Mouse (Mus musculus): ENCODE results near the gene Nanos3. TPM values are rescaled to one million over a fixed set of nuclear protein-coding genes. Genes with fewer than 3 reads are reported as not detected.

Nanos3 gene
- total and polyA plus RNA-seq, 3 experiments: not detected

- Histone ChIP-seq H3K9ac (ENCODE audit: insufficient read depth, low read depth) (no peak overlapping the region), H3K27ac (ENCODE audit: insufficient read depth, low read depth) (no peak overlapping the region), H3K79me2 (replicated peaks; ENCODE audit: control insufficient read depth, extremely low read depth, insufficient read depth, poor library complexity, severe bottlenecking) (no peaks in the 10 kb centered on the region), H3K4me2 (ENCODE audit: insufficient read depth, low read depth, poor library complexity, severe bottlenecking) (no peak overlapping the region), H3K9me3 (replicated peaks; ENCODE audit: low read length) (no peaks in the 10 kb centered on the region), H3K4me1 (ENCODE audit: control insufficient read depth in 1 of 2, insufficient read depth in 2 of 2) (peaks cover 6 to 31% of the 10 kb centered on the region in 2 experiments), H3K4me3 (replicated peaks in 1 of 3; ENCODE audit: low read depth in 2 of 3, low read length in 2 of 3, poor library complexity in 1 of 3) (no peak overlapping the region), H3K36me3 (replicated peaks in 1 of 2; ENCODE audit: control insufficient read depth in 1 of 2, insufficient read depth in 1 of 2, low read length in 1 of 2) (no peaks in the 10 kb centered on the region), H3K27me3 (replicated peaks) (peaks cover 4% of the 10 kb centered on the region)
- no peak for DNase-seq (ENCODE audit: extremely low read depth)
- in situ Hi-C loops (cut with MboI; ENCODE audit: low pct_ligation_motif_present, low pct_unique_long_range_greater_than_20kb, low sequenced_read_pairs) (no loop called here), dilution Hi-C loops (cut with MboI; ENCODE audit: extremely low pct_ligation_motif_present, extremely low pct_unique_long_range_greater_than_20kb, low sequenced_read_pairs) (no loop called here)
- TF ChIP-seq NELFE (IDR thresholded peaks at IDR 0.05; ENCODE audit: low read depth, low read length) (no peak), RAD21 (IDR thresholded peaks at IDR 0.05; ENCODE audit: low read depth, low read length) (no peak), TBP (conservative IDR thresholded peaks at IDR 0.05; ENCODE audit: low read depth, low read length) (no peak), HCFC1 (IDR thresholded peaks at IDR 0.05; ENCODE audit: low read depth, low read length) (no peak), RCOR1 (conservative IDR thresholded peaks at IDR 0.05; ENCODE audit: low read depth, low read length) (no peak), TCF12 (IDR thresholded peaks at IDR 0.05; ENCODE audit: low read depth, low read length) (no peak), ELF1 (IDR thresholded peaks at IDR 0.05; ENCODE audit: low read depth, low read length) (no peak), UBTF (IDR thresholded peaks at IDR 0.05; ENCODE audit: low read depth, low read length) (no peak), GABPA (IDR thresholded peaks at IDR 0.05; ENCODE audit: insufficient replicate concordance, low read depth, low read length) (no peak), MAZ (IDR thresholded peaks at IDR 0.05; ENCODE audit: low read depth, low read length) (no peak), USF1 (IDR thresholded peaks at IDR 0.05; ENCODE audit: low read depth, low read length) (no peak), ZC3H11A (IDR thresholded peaks at IDR 0.05; ENCODE audit: low read depth, low read length) (no peak), KAT2A (IDR thresholded peaks at IDR 0.05; ENCODE audit: insufficient replicate concordance, low read length) (no peak), ETS1 (conservative IDR thresholded peaks at IDR 0.05; ENCODE audit: low read depth, low read length) (no peak), ZNF384 (IDR thresholded peaks at IDR 0.05; ENCODE audit: low read depth, low read length) (no peak), MAFK (IDR thresholded peaks at IDR 0.05; ENCODE audit: insufficient replicate concordance, low read length) (no peak), CHD2 (IDR thresholded peaks at IDR 0.05; ENCODE audit: low read length) (no peak), SMC3 (IDR thresholded peaks at IDR 0.05; ENCODE audit: low read depth, low read length) (no peak), EP300 (IDR thresholded peaks at IDR 0.05; ENCODE audit: low read length) (no peak), MEF2A (IDR thresholded peaks at IDR 0.05; ENCODE audit: borderline replicate concordance, low read depth, low read length) (no peak)
Observed at GRCm38 (mm10) chr8:84194224-84194743, 9.3 kb upstream of the Nanos3 start.

- Histone ChIP-seq H3K36me3 (replicated peaks in 1 of 2; ENCODE audit: control insufficient read depth in 1 of 2, insufficient read depth in 1 of 2, low read length in 1 of 2) (no peaks in the 10 kb centered on the region), H3K4me1 (ENCODE audit: control insufficient read depth in 1 of 2, insufficient read depth in 2 of 2) (peaks cover under 1 to 24% of the 10 kb centered on the region in 2 experiments), H3K27me3 (replicated peaks) (peaks cover 4% of the 10 kb centered on the region), H3K27ac (ENCODE audit: insufficient read depth, low read depth) (no peak overlapping the region), H3K9ac (ENCODE audit: insufficient read depth, low read depth) (no peak overlapping the region), H3K4me2 (ENCODE audit: insufficient read depth, low read depth, poor library complexity, severe bottlenecking) (no peak overlapping the region), H3K79me2 (replicated peaks; ENCODE audit: control insufficient read depth, extremely low read depth, insufficient read depth, poor library complexity, severe bottlenecking) (no peaks in the 10 kb centered on the region), H3K9me3 (replicated peaks; ENCODE audit: low read length) (no peaks in the 10 kb centered on the region), H3K4me3 (replicated peaks in 1 of 3; ENCODE audit: low read depth in 2 of 3, low read length in 2 of 3, poor library complexity in 1 of 3) (no peak overlapping the region)
- peak; percentile 62 for DNase-seq (ENCODE audit: extremely low read depth)
- in situ Hi-C loops (cut with MboI; ENCODE audit: low pct_ligation_motif_present, low pct_unique_long_range_greater_than_20kb, low sequenced_read_pairs) (no loop called here), dilution Hi-C loops (cut with MboI; ENCODE audit: extremely low pct_ligation_motif_present, extremely low pct_unique_long_range_greater_than_20kb, low sequenced_read_pairs) (no loop called here)
- TF ChIP-seq NELFE (IDR thresholded peaks at IDR 0.05; ENCODE audit: low read depth, low read length): no peak
- peak; percentile 31 for TF ChIP-seq SMC3 (IDR thresholded peaks at IDR 0.05; ENCODE audit: low read depth, low read length)
- TF ChIP-seq HCFC1 (IDR thresholded peaks at IDR 0.05; ENCODE audit: low read depth, low read length): no peak
- TF ChIP-seq CTCF (conservative IDR thresholded peaks at IDR 0.05 in 1 of 2, IDR thresholded peaks at IDR 0.05 in 1 of 2; ENCODE audit: low read depth in 2 of 2, low read length in 2 of 2): peak; percentile 65 to 77
- TF ChIP-seq RAD21 (IDR thresholded peaks at IDR 0.05; ENCODE audit: low read depth, low read length): peak; percentile 21
Observed at GRCm38 (mm10) chr8:84193566-84193965, 8.5 kb upstream of the Nanos3 start.

All from CH12.LX (cell line).